Mouse (Mus musculus) G1E (cell line): Measurements from ENCODE around the gene Dnajb2. TPM values are rescaled to one million over a fixed set of nuclear protein-coding genes. Genes with fewer than 3 reads are reported as not detected.

Experiments used
- ATAC-seq: 2 replicates; pipeline ENCODE4 v1.8.0; 2016; ENCODE audit warnings: mild to moderate bottlenecking; ENCODE audit not compliant: insufficient number of reproducible peaks, poor library complexity, low FRiP score, severe bottlenecking; ENCODE audit errors: extremely low read depth
- DNase-seq: peaks from one replicate; pipeline ENCODE4 v3.0.0; 2012; ENCODE audit warnings: low spot score
- H3K27me3 ChIP-seq: 2 replicates; pipeline ENCODE4 v1.6.1; 2012; ENCODE audit warnings: mild to moderate bottlenecking, low read length, inconsistent platforms; ENCODE audit not compliant: insufficient read depth
- H3K36me3 ChIP-seq: replicated peaks from 2 replicates; pipeline ENCODE3; 2012; ENCODE audit warnings: mild to moderate bottlenecking, inconsistent platforms
- H3K4me1 ChIP-seq: 2 replicates; pipeline ENCODE4 v1.6.1; 2012; ENCODE audit warnings: low read depth, low read length, inconsistent platforms, mixed read lengths; ENCODE audit not compliant: insufficient read depth
- H3K4me3 ChIP-seq: 2 replicates; pipeline ENCODE4 v1.5.1; 2012; ENCODE audit warnings: low read depth, mild to moderate bottlenecking, inconsistent platforms, low read length, moderate library complexity, mixed read lengths
- H3K9me3 ChIP-seq: replicated peaks from 2 replicates; pipeline ENCODE4 v1.6.1; 2012; ENCODE audit warnings: inconsistent platforms
- CTCF ChIP-seq: IDR thresholded peaks from 2 replicates; pipeline ENCODE4 v1.5.1; 2012; ENCODE audit warnings: low read depth, low read length, inconsistent platforms, mixed read lengths
- GATA1 ChIP-seq: IDR thresholded peaks from 2 replicates; pipeline ENCODE4 v1.6.1; 2012; ENCODE audit warnings: borderline replicate concordance, low read length, inconsistent platforms, mixed read lengths
- GATA2 ChIP-seq: IDR thresholded peaks from 2 replicates; pipeline ENCODE4 v1.6.1; 2012; ENCODE audit warnings: low read depth, low read length, inconsistent platforms, borderline replicate concordance
- POLR2AphosphoS5 ChIP-seq: IDR thresholded peaks from 2 replicates; pipeline ENCODE4 v1.6.1; 2012; ENCODE audit warnings: low read depth, low read length, inconsistent platforms; ENCODE audit not compliant: insufficient replicate concordance
- TAL1 ChIP-seq: conservative IDR thresholded peaks from 2 replicates; pipeline ENCODE4 v1.6.1; 2012; ENCODE audit warnings: low read depth, low read length, inconsistent platforms, mixed read lengths
- polyA plus RNA-seq: library from polyadenylated mRNA; stranded (reverse); fragments of >175 nt; gene quantifications from 2 replicates; pipeline ENCODE4 v1.2.3, GENCODE M21; 2012
- total RNA-seq, 2 experiments: library from RNA; stranded (forward) in 1 of 2; stranded (reverse) in 1 of 2; fragments of 200-1000 nt in 1 of 2; fragments of >200 nt in 1 of 2; fragmentation: Nextera tagmentation in 1 of 2; gene quantifications; 2 replicates each; pipeline ENCODE4 v1.2.3; 2014 to 2017

The Dnajb2 gene
- total and polyA plus RNA-seq, 3 experiments = 11.1 to 63.3 (median 13.9) TPM

DNA sequence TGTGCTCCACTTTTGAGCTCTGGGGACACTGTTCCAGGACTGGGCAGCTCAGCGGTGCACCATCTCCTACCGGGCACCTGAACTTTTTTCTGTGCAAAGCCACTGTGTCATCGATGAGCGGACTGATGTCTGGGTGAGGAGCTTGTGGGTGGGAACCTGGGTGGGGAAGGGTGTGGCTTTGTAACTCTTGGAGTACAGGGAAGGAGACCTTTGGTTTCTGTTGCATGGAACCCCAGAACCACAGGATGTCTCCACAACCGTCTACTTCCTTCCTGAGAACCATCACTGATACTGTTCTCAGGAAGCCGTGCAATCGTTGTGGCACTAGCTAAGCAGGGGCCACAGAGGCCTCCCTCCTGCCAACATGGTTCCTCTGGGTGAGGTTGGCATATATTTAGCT is 23.1 kb upstream of the Dnajb2 start:
- Histone ChIP-seq H3K9me3 (no peaks in the 10 kb centered on the region), H3K27me3 (no peaks in the 10 kb centered on the region), H3K36me3 (peaks cover 77% of the 10 kb centered on the region), H3K4me3 (peak overlapping the region; percentile 75; the same call in 1 of the 2 replicates), H3K4me1 (peaks cover 89% of the 10 kb centered on the region)
- ATAC-seq (no peak), DNase-seq (no peak)
- TF ChIP-seq CTCF (no peak), TAL1 (no peak), GATA2 (no peak), POLR2AphosphoS5 (no peak), GATA1 (no peak)

DNA sequence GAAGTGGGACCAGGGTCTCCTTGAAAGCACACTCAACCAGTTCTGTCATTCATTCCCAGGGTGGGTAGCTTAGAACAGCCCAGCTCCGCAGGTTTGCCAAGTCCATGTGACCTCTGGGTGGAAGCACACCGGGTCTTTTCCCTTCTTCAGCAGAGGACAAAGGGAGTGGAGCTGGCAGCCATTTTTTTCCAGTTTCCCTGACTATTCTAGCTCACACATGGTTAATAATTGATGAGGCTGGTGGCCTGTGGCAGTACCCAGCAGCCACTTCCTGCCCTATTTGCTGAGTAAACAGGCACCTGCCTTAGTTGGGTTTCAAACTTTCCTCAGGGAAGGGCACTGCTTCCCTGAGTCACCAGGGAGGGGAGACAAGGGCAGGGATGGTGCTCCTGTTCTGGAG is 21.8 kb upstream of the Dnajb2 start:
- TF ChIP-seq POLR2AphosphoS5 = 0 out of 2 replicates have a peak, but pooled peaks have one; percentile 48
- TF ChIP-seq GATA1 = no peak
- TF ChIP-seq GATA2 = no peak
- H3K27me3 ChIP-seq = peaks cover 1% of the 10 kb centered on the region; the same call in 1 of the 2 replicates
- ATAC-seq = no peak
- no peaks in the 10 kb centered on the region for H3K9me3 ChIP-seq
- peaks cover 91% of the 10 kb centered on the region for H3K4me1 ChIP-seq
- peak overlapping the region; percentile 37; the same call in 1 of the 2 replicates for H3K4me3 ChIP-seq
- peaks cover 70% of the 10 kb centered on the region for H3K36me3 ChIP-seq
- DNase-seq = no peak

DNA sequence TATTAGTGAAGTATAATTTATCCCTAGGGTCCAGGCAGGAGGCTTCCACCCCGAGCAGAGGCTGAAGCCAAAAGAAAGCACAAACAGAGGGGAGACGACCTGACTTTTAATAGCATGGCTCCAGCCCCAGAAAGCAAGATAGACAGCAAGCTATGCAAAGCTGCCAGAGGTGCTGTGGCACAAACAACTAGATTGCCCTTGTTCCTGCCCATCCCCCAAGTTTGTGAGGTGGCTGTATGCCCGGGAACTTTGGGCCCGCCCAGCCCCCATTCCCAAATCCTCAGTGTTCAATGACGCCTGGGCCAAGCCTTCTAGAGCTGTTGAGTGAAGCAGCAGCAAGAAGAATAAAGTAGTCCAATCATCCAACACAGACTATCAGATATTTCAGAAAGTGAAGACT is 21.3 kb upstream of the Dnajb2 start:
- TF ChIP-seq CTCF = no peak
- TF ChIP-seq GATA1 = no peak
- TF ChIP-seq POLR2AphosphoS5 = no peak
- peaks cover 91% of the 10 kb centered on the region for H3K4me1 ChIP-seq
- H3K36me3 ChIP-seq = peaks cover 70% of the 10 kb centered on the region
- ATAC-seq (no peak), DNase-seq (no peak)
- H3K9me3 ChIP-seq = no peaks in the 10 kb centered on the region
- H3K4me3 ChIP-seq = peak overlapping the region; percentile 37; the same call in 1 of the 2 replicates
- peaks cover 6% of the 10 kb centered on the region; the same call in 1 of the 2 replicates for H3K27me3 ChIP-seq

DNA sequence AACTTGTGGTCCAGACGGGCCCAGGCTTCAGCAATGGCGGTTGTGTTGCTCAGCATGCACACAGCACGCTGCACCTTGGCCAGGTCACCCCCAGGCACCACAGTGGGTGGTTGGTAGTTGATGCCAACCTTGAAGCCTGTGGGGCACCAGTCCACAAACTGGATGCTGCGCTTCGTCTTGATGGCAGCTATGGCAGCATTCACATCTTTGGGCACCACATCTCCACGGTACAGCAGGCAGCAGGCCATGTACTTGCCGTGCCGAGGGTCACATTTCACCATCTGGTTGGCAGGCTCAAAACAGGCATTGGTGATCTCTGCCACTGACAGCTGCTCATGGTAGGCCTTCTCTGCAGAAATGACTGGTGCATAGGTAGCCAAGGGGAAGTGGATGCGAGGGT is 20.4 kb upstream of the Dnajb2 start:
- Histone ChIP-seq H3K4me1 (peaks cover 86% of the 10 kb centered on the region), H3K9me3 (no peaks in the 10 kb centered on the region), H3K36me3 (peaks cover 70% of the 10 kb centered on the region), H3K4me3 (peak overlapping the region; percentile 59; the same call in 1 of the 2 replicates), H3K27me3 (peaks cover 6% of the 10 kb centered on the region; the same call in 1 of the 2 replicates)
- no peak for ATAC-seq
- TF ChIP-seq POLR2AphosphoS5 = peak; percentile 79; the same call in 1 of the 2 replicates
- TF ChIP-seq TAL1 = no peak
- no peak for DNase-seq

DNA sequence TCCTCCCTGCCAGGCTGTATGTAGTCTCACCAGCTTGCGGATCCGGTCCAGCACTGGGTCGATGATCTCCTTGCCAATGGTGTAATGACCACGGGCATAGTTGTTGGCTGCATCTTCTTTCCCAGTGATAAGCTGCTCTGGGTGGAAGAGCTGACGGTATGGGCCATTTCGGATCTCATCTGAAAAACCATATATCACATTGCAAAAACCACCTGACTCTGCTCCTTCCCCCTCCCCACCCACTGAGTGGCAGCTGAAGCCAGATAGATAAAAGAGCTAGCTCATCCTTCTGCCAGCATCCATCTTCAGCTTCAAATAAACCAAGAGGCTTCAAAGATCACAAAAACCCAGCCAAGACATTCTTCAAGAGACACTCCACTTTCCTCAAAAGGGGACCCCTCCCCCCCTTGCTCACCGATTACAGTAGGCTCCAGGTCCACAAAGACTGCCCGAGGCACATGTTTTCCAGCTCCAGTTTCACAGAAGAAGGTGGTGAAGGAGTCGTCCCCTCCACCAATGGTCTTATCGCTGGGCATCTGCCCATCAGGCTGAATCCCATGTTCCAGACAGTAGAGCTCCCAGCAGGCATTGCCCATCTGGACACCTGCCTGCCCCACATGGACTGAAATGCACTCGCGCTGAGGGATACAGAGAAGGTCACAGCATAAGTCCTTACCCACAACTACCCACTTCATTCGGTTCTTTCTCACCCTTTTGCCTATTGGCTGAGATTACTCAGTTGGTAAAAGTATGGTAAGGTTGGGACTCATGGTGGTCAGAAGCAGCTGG is 19.2 kb upstream of the Dnajb2 start:
- TF ChIP-seq POLR2AphosphoS5 (no peak), TAL1 (0 out of 2 replicates have a peak, but pooled peaks have one; percentile 11)
- H3K4me1 ChIP-seq = peaks cover 81% of the 10 kb centered on the region
- ATAC-seq = peak; percentile 4; the same call in 1 of the 2 replicates
- peaks cover 60% of the 10 kb centered on the region for H3K36me3 ChIP-seq
- DNase-seq = peak; percentile 57
- H3K9me3 ChIP-seq = no peaks in the 10 kb centered on the region
- peaks cover 6% of the 10 kb centered on the region; the same call in 1 of the 2 replicates for H3K27me3 ChIP-seq
- peak overlapping the region; percentile 76 for H3K4me3 ChIP-seq

DNA sequence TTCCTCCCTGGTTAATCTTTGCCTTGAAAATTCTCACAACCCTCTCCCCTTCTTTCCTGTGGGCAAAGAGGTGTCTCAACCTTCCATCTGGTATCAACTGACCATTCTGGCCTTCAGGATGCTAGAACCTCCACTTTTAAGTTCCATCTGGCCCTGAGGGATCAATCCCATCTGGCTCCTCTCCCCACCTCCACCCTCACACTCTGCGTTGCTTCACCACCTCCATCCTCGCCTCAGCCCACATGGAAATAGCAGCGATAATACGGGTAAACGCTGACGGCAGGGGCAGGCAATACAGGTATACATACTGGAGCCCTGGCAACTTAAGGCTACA is 18.3 kb upstream of the Dnajb2 start:
- no peak for DNase-seq

More for the DNA sequence above, 18.3 kb upstream of the Dnajb2 start:
- Histone ChIP-seq H3K4me1 (peaks cover 74% of the 10 kb centered on the region), H3K4me3 (peak overlapping the region; percentile 76), H3K27me3 (peaks cover 6% of the 10 kb centered on the region; the same call in 1 of the 2 replicates), H3K9me3 (no peaks in the 10 kb centered on the region), H3K36me3 (peaks cover 52% of the 10 kb centered on the region)
- TF ChIP-seq GATA2 (no peak), POLR2AphosphoS5 (no peak), CTCF (no peak), TAL1 (no peak), GATA1 (no peak)
- ATAC-seq = no peak
